Mouse (Mus musculus): ENCODE results near the gene Srrd.

DNA sequence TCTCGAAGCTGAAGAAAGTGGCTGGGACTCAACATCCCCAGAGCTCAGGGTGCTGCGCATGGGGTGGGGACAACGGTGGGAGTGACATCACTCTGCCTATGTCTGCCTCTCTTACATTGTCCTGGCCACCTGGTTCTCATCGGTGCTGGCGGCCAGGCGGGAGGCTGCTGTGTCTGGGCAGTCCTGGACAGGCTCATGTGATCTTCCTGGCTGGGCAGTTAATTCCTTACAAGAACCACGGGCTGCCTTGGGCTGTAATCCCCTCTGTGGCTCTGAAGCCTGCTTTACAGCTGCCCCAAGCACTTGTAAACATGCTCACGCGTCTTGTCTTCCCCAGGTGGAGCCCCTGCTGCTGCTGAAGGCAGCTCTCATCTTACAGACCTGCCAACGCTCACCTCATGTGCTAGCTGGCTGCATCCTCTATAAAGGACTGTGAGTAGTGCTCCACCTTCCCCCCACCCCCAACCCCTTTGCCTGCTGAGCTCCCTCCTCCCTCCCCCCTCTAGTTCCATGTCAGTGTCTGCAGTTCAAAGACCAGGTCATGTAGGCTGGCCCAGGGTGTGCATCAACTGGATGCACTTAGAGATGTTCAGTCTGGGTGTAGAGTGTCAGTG, 21.5 kb upstream of the Srrd start:
- TF ChIP-seq CTCF (conservative IDR thresholded peaks at IDR 0.05; ENCODE audit: low read length) (no peak), NANOG (IDR thresholded peaks at IDR 0.05; ENCODE audit: borderline replicate concordance, low read length) (no peak)
